Mouse (Mus musculus) mouse trophoblast stem cell (cell line): Measurements from ENCODE around the gene Slc8a1.

ENCODE experiments used
- in situ Hi-C, 2 experiments: fragments of 300-500 bp; cut with MseI, MboI; formaldehyde crosslinking; loops; 2 replicates in 1 of 2; 3 replicates in 1 of 2; pipeline ENCODE4 v1.15.1; 2025

Slc8a1 gene

DNA sequence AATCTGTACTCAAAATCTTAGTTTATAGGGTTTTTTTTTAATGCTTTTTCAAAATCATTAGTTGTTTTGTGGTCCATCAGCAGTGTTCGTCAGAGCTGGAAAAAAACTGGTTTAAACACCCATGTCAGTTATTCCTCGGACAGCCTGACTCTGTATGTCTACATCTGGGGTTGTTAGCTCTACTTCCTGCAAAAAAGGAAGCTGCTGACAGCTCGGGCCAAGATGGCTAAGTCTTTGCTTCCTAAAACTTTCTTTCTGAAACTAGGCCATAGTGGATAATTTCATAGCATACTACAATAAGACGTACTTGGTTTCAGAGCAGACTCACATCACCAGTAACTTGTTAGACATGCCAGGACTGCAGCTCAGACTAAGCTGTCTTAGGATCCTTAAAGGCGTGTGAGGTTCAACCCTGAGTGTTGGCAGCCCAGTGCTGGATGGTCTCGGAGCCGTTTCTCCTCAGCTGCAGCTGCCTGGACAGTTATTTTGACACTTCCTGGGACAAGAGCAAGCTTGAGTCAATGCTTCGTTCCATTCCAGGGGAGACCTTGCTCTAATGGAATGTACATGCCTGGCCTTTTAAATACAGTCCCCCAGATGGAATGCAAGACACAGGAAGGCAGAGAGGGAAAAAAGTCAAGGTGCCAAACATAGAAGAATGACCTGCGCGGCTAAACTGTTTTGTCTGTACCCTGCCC is 158.3 kb downstream of the Slc8a1 start:
- in situ Hi-C loops: no loop called here

DNA sequence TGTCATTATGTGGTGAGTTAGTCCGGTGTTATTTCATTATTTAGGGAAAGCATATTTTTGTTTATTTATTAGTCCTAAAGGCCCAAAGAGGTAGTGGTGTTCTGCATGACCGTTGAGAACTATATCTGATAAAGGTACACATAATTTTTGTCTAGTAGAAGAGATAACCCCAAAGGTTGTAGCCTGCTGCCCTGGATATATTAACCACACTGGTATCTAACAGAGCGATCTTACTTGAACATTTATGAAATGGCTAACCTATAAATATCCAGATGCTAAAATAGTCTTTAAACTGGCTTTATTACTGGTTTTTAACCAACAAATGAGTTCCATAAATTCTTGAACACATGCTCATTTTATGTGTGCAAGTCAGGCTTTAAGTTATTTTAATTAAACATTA is 161.3 kb downstream of the Slc8a1 start:
- in situ Hi-C loops: no loop called here

DNA sequence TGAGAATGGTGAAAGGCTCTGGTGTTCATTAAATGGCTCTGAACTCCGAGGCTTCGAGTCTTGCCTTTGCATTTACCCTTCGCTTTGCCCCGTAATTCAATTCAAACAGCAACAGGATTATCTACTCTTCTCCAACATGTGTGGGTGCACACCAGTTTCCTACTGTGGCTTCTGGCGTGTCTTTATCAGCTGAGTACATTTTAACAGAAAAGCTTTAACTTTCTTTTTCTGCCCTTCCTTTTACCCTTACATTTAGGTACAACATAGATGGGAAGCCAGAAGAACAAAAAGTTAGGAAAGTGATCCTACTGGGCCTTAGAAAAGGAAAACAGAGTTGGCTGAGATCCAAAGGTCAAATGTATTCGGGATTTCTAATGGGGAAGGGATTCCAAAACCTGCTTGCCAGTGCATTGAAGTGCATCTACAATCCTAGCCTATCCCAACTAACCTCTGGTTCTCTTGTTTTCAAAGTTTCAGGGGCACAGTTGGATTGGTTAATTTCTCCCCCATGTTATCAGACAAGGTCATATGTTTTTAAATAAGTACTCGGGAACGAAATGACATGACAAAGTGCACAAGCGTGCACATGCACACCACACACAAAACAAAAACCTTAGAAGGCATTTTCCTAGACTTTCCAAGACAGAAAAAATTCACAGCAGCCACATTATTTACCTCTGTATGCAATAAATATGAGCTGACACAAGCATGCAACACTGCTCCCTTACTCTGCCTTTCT is 172.4 kb downstream of the Slc8a1 start:
- in situ Hi-C loops: no loop called here

DNA sequence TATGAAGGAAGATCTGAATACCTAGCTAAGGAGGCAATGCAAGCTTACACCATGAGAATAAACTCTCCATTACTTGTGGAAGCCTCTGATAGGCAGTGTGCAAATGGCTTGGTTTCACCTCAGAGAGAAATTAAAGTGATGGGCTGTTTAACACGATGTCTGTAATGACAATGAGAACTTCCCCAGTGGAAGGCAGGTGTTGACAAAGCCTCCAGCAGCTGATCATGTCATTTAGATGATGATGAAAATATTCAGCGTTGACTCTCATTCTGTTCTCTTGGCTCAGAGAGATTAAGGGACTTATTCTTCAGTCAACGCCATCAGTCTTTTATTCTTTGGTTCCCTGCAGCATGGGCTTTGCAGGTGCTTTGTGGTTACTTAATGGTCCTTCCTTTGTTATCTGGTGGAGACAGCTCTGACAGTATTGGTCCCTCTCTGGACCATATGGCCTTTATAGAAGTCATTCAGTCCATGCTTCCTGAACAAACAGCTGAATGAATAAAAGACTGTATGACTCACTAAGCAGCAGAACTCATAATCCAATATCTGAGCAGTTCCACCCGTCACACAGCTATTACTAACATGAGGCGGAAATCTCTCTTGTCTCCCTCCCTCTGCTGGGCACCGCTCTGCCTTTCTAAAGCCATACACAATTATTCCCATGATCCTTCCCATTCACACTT is 184.0 kb downstream of the Slc8a1 start:
- in situ Hi-C loops: no loop called here

DNA sequence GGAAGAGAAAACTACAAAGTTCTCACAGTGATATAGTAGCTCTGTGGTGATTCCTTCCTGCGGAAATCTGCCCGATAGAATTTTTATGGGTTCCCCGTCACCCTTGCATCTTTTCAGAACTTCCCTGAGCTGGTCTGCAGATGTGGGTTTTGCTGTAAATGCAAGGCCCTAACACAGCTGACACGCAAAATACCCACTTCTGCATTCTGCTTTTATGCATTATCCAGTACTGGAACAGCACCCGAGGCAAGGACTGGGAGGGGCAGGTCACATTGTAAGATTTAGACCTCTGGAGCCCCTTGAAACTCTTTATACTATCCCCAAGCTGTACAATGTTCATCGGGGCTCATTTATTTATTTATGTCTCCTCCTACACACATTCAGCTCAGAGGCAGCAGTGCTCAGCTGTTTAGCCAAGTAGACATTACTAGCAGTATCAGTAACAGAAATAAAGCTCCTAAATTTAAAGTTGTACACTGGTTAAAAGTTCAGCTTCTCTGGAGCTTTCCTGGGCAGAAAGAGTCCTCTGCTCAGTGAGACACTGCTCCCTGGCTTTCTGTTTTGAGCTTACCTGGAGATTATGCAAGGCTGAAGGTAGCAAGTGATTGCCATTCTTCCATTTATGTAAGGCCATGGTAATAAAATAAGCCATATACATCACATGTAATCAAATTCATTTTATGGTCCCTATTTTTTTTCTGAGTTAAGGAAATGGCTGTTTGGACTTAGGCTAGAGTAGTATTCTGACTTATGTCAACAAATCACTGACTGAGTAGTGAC is 186.1 kb downstream of the Slc8a1 start:
- in situ Hi-C loops: no loop called here

DNA sequence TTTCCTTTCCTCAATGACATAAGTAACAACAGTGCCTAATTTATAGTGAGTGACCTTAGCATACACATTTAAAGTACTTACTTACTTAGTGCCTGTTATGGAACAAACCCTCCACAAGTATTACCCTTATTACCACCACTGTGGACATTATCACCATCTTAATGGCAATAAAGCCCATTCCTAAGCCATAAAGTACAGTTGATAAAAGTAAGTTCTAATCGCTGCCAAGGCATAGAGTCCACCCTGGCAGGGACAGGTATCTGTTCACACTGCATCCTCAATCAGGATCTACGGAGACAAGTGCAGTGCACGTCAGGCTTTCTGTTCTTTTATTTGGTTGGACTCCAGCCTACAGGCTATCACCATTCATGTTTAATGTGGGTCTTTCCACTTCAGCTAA is 187.3 kb downstream of the Slc8a1 start:
- in situ Hi-C loops: no loop called here

DNA sequence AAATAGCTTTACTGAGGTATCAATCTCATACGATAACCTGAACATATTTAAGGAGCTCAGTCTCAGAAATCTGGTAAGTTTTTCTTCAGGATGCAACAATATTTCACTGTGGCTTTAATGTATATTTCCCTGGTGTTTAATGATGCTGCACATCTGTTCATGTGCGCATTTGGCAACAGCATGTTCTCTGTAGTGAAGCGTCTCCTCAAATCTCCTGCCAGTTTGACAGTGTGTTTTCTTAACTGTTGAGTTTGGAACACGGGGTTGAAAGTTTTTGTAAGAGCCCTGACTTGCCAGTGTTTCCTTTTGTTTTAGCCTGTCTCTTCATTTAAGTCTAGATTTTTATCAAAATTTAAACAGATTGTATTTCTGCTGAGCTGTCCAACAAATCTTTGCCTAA is 190.2 kb downstream of the Slc8a1 start:
- in situ Hi-C loops: no loop called here

DNA sequence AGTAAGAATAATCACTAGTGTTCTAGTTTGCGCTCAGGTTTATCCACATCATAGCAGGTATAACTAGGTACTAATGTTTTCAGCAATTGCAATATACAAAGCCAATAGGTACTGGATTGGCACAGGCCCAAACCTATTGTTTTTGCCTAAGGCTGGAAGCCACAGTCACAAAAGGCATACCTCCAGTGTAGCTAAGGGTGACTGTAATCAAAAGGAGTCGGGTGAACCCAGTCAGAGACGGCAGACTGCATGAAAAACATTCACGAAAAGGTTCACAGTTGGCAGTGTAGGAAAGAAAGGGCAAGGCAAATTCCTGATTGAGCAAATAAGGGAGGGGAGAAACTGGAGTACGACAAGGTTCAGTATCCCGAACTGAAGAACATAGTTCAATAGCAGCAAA is 191.7 kb downstream of the Slc8a1 start:
- in situ Hi-C loops: no loop called here

DNA sequence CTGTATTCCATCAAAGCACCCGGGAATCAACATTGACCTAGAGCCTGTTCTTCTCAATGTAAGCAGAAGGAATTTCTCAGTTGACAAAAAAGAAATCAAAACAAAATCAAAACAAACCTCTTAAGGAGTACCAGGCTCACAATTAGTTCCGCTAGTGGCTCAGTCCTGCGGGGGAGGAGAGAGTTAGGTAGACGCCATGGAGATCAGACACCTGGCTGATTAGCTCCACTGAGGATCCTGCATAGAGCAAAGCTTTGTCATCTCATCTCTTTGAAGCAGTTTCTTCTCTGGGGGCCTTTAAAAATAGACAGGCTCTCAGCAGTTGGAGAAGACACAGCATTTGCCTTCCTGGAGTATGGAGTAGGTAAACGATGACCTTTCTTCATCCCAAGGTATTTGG is 192.2 kb downstream of the Slc8a1 start:
- in situ Hi-C loops: no loop called here

DNA sequence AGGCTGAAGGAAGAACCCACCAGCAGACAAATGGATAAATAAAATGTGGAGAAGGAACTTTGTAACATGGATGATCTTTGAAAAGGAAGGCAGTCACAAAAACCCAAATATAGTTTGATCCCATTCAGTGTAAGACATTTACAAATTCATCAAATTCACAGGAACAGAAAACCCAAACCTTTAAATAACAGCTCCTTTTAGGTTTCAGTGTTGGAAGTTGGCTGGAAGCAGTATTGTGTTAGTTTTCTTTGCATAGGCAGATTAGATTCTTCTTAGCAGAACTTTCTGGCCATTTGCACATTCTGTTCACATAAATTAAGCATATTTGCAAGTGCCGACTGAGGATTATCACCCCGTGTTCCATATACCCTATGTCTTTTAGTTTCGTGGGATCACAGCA is 193.3 kb downstream of the Slc8a1 start:
- in situ Hi-C loops: no loop called here

DNA sequence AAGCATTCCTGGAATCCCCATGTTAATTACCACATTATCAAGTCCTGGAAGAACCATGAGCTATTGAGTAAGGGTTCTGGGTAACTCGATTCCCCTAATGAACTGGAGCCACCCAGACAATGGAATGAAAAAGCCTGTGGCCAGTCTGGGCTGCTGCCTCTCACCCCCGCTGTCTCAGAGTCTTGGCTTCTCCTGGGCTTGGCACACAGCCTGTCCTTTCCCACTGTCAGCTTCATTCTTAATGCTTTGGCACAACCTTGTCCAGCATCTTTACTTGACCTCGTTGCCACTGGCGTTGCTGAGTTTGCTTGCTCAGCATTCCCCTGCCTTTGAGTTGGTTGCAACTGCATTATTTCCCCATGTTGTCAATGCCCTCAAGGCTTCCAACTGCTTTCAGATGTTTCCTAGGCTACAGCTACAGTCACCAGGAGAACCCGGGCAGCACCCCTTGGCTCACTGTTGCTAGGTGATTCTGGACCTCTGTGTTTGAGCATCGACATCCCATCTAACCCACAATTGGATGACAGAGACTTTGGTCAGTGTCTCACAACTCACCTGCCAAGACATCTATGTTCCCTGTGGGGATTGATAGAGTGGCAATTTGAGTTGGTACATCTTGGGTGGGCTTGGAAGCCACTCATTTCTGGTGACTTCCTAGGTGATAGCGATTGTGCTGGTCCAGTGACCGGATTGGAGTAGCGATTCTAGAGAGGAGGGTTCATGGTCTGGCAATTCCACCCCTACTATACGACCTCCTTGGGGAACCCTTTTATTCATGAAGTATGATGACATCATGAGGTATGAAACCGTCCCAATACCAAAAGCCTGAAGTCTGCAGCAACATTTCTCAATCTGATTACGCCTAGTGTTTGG is 195.6 kb downstream of the Slc8a1 start:
- in situ Hi-C loops: no loop called here

DNA sequence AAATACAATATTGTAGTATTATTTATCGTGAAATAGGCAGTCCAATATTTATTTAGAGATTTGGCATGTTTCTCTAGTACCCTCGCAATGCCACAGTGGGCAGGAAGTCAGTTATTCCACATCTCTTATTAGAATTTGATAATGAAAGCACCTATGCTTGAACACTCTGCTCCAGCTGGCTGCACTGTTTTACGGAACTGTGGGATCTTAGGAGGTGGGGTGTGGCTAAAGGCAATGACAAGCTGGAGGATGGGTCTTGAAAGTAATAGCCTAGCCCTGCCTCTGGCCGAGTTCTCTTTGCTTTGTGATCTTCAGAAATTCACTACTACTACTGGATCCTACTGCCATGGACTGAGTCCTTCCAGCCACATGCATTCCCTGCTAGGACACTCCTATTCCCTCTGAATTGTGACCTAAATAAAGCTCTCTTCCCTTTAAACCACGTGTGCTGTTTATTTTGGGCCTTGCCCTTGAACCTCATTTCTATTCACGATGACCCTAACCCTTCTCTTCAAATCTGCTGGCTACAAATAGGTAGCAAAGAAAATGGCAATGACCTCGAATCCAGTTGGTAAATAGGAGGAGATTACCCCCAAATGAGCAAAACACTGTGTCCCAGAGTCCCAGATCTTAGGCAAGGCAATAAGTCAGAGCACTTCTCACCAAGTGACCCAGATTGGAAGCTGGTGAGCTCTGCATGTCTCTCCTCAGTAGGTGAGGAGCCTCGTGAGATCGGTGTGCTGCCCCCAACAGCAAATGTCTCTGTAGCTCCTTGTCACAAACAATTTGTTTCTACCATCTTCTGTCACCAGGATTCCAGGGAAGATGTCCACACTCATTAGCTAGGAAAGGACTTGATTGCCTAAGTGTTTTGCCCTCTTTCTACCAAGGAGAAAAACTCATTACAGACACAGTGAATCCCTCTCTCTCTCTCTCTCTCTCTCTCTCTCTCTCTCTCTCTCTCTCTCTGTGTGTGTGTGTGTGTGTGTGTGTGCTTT is 199.7 kb downstream of the Slc8a1 start:
- in situ Hi-C loops: no loop called here

DNA sequence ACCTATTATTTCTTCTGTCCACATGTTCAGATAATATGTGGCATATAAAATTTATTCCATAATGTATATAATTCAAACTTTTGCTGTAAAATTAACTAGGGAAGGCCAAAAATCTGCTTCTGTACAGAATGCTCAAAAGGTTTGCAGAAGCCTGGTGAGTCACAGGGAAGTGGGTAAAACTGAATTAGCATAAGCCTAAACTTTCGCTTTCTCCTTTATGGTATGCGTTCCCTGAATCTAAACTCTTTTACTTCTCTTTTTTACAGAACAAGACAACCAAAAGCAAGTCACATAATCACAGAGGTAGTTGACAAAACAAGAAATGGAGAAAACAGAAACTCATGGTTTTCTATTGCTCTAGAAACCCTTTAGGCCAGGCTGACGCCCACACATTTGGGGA is 202.1 kb downstream of the Slc8a1 start:
- in situ Hi-C loops: no loop called here

DNA sequence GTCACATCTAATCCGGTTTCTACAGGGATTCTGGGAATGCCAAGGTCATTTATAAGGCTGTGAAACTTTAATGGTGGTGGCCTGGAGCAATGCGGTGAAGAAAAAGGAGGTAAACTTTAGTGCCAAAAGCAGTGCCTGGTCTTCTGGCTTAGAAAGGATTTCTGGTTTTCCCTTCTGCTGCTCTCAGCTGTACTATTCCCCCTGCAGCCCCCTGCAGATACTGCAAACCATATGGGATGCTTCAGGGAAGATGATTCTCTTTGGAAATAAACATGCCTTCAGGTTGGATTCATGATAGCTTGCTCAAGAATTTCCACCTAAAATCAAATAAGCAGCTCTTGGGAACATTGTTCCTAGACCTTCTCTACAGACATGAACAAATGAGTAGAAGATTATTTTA is 208.3 kb downstream of the Slc8a1 start:
- in situ Hi-C loops: no loop called here

DNA sequence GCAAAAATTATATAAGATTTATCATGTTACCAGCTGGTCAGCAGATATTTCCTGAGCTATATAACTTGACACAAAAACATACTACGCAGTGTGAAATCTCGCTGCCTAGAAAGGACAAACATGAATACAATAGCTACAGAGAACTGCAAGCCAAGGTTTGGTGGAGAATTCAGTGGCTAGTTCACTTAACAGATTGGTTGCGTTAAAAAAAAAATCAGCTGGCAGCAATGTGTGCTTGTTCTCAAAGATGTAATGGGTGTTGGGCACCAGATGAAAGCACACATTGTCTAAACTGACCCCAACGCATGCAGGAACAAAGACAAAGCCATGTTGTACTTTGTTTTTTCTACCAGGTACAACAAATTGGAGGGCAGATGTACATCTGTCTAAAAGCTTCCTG is 209.2 kb downstream of the Slc8a1 start:
- in situ Hi-C loops: no loop called here

DNA sequence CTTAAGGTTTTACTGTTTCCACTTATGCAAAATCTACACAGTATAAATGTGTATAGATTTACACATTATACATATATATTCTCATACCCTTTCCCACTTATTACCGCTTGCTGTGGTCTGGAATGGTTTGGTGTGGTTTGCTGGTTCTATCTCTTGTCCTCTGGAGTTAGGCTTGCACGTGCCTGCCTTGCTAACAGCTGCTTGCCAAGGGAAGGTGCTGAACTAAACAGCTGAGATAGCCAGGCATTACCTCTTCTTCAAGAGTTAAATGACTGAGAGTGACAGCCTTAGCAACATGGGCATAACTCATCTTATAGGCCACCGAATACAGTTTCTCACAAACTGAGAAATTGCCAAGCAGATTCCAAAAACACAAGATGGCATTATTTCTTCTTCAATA is 211.7 kb downstream of the Slc8a1 start:
- in situ Hi-C loops: no loop called here

DNA sequence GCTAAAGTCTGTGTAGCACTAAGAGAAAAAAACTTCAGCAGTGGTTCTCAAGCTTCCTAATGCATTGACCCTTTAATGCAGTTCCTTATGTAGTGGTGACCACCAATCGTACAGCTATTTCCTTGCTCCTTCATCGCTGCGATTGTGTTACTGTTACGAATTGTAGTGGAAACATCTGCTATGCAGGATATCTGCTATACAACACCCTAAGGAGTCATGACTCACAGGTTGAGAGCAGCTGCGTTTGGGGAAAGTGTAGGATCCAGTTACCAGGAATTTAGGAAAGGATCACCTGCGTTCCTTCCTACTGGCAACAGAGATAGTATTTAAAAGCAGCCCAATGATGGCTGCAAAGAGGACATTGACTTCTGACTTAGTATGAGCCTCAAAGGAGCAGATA is 213.4 kb downstream of the Slc8a1 start:
- in situ Hi-C loops: no loop called here

DNA sequence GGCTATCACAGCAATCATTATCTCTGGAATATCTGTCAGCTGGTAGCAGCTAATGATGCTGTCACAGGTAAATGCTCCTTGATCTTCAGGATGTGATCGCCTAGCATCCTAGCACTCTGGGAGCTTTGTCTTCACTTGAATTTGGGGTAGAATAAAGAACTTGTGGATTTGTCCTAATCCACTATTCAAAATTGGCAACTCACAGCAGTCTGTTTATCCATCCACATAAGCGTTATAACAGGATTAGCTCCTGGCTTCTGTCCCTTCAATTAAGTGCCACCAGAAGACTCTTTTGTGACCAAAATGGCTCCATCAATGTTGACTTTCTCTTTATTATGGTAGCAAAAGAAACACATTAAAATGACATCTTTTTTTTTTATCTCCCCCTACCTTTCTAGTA is 214.2 kb downstream of the Slc8a1 start:
- in situ Hi-C loops: no loop called here

DNA sequence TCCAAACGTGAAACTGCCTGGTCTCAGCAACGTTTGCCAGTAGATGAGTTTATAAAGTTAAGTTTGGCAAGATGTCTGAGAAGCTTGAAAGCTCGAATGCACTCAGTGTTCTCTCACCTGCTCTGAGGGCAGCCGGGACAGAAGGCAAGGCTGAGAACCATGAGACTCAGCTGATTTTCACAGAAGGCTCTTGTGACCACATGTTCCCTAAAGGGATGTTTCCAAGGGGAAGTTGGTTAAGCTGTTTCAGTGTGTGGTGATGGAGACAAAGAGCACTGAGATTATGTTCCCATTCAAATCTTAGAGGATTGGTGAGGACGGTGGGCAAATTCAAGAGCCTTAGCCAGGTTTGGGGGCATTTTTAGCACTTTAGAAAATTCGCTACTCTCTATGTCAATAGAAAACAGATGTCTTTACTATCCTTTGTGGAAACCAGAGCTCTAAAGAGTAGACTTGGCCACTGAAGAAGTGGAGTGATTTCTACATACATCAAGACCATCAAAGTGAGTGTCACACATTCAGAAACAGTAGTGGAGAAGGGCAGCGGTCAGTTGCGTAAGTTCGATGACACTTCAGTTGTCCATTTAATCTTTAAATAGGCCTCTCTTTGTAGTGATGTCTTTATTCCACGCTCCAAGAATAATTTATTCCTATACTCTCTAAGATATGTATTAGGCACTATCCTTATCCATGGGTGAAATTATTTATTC is 219.7 kb downstream of the Slc8a1 start:
- in situ Hi-C loops: no loop called here
